Mouse (Mus musculus) Patski (cell line): ENCODE measurements around the gene Ccdc93. TPM values are rescaled to one million over a fixed set of nuclear protein-coding genes. Genes with fewer than 3 reads are reported as not detected.

ENCODE experiments used
- ATAC-seq: fragments of 100-300 bp; one replicate; pipeline ENCODE4 v1.8.0; 2021
- CTCF ChIA-PET: fragments of 350-600 bp; sonication (Branson Sonifier 250); formaldehyde crosslinking; loops from one replicate; lab custom pipeline; 2022; ENCODE audit warnings: inconsistent platforms; lab: Charles Lee
- POLR2A ChIA-PET: fragments of 350-600 bp; sonication (Branson Sonifier 250); formaldehyde crosslinking; loops from one replicate; lab custom pipeline; 2022; ENCODE audit warnings: antibody characterized with exemption, inconsistent platforms; lab: Charles Lee
- DNase-seq: peaks from one replicate; pipeline ENCODE4 v3.0.0-alpha.2; 2011; ENCODE audit warnings: low read depth, low spot score
- H3K27me3 ChIP-seq: fragments of 371-371 bp; one replicate; pipeline ENCODE4 v1.5.1; 2021
- CTCF ChIP-seq: fragments of 100-300 bp; IDR thresholded peaks from one replicate; pipeline ENCODE4 v1.5.1; 2021
- in situ Hi-C: fragments of 300-500 bp; cut with MboI; formaldehyde crosslinking; loops from 3 replicates; pipeline ENCODE4 v1.11.1; 2018; ENCODE audit warnings: low pct_unique_long_range_greater_than_20kb, mixed read lengths
- polyA plus RNA-seq: library from polyadenylated mRNA; unstranded; gene quantifications from one replicate; pipeline ENCODE4 v1.2.3, GENCODE M21; 2021

The Ccdc93 gene
- polyA plus RNA-seq, 1 experiment from 2014 or later: 22.0 TPM

DNA sequence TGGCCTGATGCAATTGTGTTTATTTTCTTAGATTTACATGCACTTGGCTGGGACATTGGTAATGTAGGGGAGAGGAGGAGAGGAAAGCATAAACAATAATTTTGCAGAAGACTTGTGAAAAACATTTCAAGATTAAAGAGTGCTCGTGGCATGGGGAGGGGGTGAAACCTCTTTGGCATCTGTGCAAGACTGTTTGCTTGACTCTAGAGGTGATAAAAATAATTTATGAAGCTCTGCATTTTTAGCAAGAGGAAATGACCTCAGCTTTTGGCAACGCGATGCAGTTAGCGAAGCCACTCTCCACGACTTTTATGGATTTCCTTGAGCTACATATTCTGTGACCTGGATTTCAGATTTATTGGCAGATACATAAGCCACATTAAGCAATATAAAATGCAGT, 36.1 kb upstream of the Ccdc93 start:
- ATAC-seq (peak; percentile 33), DNase-seq (no peak)
- no peak for TF ChIP-seq CTCF
- no peaks in the 10 kb centered on the region for H3K27me3 ChIP-seq
- CTCF ChIA-PET: interaction anchor here (1.1 to 3.1 kb wide), 3 partner anchors 42 to 145 kb away, joined by 3 to 11 read pairs (median 3); no protein-coding TSS in a partner anchor
- in situ Hi-C loops: loop anchor here (5.0 kb wide), 2 partner anchors 67 to 142 kb away; no protein-coding TSS in a partner anchor
- POLR2A ChIA-PET: no interaction called here

DNA sequence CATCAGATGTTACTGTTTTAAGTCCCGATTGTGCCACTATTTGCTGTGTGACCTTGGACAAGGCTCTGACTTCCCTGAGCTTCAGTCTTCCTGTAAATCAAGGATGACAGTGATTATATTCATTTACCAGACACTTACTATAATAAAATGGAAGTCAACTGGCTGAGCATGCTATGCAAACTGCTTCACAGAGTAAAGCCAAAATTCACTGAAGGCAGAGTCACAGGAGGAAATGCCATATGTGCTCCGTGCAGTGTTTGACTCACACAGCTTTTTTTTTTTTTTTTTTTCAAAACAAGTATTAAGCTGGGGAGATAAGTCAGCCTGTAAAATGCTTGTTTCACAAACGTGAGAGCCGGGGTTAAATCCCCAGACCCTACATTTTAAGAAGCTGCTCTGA, 34.3 kb upstream of the Ccdc93 start:
- no peak for ATAC-seq
- no peaks in the 10 kb centered on the region for H3K27me3 ChIP-seq
- no peak for DNase-seq
- in situ Hi-C loops: loop anchor here (5.0 kb wide), 1 partner anchor 144 kb away; no protein-coding TSS in a partner anchor
- TF ChIP-seq CTCF: no peak
- POLR2A ChIA-PET: interaction anchor here (0.6 kb wide), 1 partner anchor 34 kb away, joined by 3 read pairs; no protein-coding TSS in a partner anchor
- CTCF ChIA-PET: interaction anchor here (1.7 kb wide), 1 partner anchor 74 kb away, joined by 5 read pairs; no protein-coding TSS in a partner anchor

DNA sequence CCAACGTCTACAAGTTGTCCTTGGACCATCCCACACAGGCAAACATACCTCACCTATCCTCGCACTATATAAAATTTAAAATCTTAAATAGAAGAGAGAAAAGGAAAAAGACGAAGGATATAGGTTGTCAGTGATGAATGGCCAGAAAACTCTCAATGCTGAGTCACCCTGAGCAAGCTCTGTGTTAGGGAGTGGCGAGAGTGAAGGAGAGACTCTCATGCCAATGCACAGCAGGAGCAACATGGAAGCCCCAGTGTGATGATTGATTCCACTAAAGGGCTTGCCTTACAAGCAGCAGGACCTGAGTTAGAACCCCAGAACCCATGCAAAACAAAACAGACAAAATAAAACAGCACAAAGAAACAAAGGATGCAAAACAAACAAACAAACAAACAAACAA, 32.6 kb upstream of the Ccdc93 start:
- H3K27me3 ChIP-seq: no peaks in the 10 kb centered on the region
- in situ Hi-C loops: loop anchor here (5.0 kb wide), 1 partner anchor 146 kb away; no protein-coding TSS in a partner anchor
- no peak for ATAC-seq
- ChIA-PET CTCF (interaction anchor here (0.6 to 1.4 kb wide), 2 partner anchors 36 to 149 kb away, joined by 3 to 9 read pairs; no protein-coding TSS in a partner anchor), POLR2A (interaction anchor here (2.0 kb wide), 1 partner anchor 70 kb away, joined by 9 read pairs; no protein-coding TSS in a partner anchor)
- no peak for TF ChIP-seq CTCF
- no peak for DNase-seq

DNA sequence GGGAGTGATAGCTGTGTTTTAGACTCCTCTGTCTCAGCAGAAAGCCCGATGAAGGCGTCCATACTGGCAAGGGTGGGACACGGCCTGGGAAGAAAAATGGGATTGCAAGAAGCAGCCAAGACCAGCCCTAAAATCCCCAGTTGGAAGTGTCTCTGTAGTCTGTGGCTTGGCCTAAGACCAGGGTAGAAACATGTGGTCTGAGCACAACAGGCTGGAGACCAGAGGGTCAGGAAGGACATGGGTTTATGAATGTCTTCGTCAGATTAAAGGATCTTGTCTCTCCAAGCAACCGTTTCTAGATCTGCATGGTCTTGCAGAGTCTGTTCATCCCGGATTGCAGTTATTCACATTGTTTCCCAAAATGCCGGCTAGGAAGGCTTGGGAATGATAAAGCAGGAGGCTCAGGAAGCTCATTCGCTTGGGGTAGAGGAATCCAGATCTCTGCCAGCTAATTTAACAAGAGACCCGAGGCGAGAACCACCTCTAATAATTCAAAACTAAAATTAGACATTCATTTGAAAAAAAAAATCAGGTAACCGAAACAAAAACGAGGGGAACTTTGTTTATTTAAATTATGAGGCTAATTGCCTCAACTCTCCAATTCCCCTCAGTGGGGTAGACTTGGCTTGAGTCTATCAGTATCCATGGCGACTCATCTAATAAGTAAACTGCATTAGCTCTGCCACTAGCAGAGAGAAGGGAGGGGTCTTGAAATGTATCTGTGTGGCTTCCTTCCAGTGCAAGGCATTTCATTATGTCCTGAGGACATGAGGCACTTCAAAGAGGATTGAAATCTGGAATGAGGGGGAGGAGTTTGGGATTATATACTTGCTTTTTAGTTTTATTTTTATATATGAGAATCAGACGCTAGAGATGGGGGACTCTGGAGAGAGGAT, 31.6 kb upstream of the Ccdc93 start:
- POLR2A ChIA-PET: interaction anchor here (1.0 to 2.0 kb wide), 2 partner anchors 69 to 71 kb away, joined by 3 to 9 read pairs; no protein-coding TSS in a partner anchor

DNA sequence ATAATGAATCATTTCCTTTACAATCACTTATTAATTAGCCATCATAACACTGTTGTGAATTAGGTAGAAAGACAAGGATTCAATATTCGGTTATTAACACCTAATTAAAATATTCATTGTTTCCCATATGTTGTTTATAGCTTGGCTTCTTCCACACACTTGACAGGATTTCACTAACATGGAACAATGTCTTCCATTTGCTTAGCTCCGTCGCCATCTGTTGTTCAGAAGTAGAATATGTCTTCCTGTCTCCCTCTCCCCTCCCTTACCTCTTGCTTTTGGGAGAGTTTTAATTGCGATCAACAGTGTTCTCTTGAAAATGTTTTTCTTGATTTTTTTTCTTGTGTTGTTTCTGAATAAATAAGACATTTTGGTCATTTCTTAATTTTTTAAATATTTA, 30.6 kb upstream of the Ccdc93 start:
- in situ Hi-C loops: loop anchor here (5.0 kb wide), 1 partner anchor 813 kb away; no protein-coding TSS in a partner anchor
- ChIA-PET POLR2A (interaction anchor here (0.6 kb wide), 1 partner anchor 153 kb away, joined by 3 read pairs; no protein-coding TSS in a partner anchor), CTCF (interaction anchor here (1.2 to 2.9 kb wide), 8 partner anchors 10 to 153 kb away, joined by 3 to 19 read pairs (median 3); no protein-coding TSS in a partner anchor)
- TF ChIP-seq CTCF: peak; percentile 75
- ATAC-seq (peak; percentile 57), DNase-seq (no peak)
- no peaks in the 10 kb centered on the region for H3K27me3 ChIP-seq

More for the DNA sequence above, 31.6 kb upstream of the Ccdc93 start:
- CTCF ChIA-PET: interaction anchor here (1.2 to 2.9 kb wide), 5 partner anchors 9 to 150 kb away, joined by 3 to 19 read pairs (median 5); no protein-coding TSS in a partner anchor
- DNase-seq (no peak), ATAC-seq (no peak)
- in situ Hi-C loops: loop anchor here (5.0 kb wide), 1 partner anchor 147 kb away; no protein-coding TSS in a partner anchor
- no peaks in the 10 kb centered on the region for H3K27me3 ChIP-seq
- no peak for TF ChIP-seq CTCF

DNA sequence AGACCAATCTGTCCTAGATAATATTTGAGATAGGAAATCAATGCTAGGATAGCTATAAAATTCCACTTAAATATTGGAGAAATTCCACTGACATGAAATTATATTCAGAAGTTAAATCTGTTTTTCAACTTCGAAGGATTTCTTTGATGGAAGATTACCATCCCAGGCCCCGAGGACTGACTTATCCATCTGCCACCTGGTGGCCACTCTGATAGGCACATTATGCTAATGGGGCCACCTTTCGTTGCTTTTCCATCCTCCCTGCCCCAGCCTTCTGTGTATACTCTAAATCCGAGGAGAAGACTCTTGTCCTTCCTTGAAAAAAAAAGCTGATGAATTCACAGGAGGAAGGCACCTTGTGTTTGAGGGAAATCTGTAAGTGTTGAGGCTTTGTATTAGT, 11.8 kb upstream of the Ccdc93 start:
- CTCF ChIA-PET: interaction anchor here (0.9 to 2.4 kb wide), 4 partner anchors 9 to 199 kb away, joined by 3 to 9 read pairs (median 3); partner anchors contain the start of gene Ccdc93

DNA sequence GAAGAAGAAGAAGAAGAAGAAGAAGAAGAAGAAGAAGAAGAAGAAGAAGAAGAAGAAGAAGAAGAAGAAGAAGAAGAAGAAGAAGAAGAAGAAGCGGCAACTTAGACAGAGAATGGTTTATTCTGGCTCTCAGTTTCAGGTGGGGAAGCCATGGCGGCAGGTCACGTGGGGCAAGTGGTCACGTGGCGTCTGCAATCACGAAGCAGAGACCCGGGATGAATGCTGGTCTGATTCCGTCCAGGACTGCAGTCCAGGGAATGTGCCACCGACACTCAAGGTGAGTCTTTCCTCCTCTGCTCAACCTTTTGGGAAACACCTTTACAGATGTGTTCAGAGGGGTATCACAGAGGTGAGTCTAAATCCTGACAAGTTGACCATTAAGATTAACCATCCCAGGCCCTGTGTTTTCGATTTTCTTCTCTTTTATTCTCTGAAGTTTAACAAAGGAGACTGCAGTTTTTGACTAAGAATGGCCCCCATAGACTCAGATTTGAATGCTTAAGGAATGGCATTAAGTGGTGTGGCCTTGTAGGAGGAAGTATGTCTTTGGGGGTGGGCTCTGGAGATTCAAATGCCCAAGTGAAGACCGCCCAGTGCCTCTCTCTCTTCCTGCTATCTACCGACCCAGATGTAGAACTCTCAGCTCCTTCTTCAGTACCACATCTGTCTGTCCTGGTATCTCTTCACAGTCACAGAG, 11.1 kb upstream of the Ccdc93 start:
- peaks cover 11% of the 10 kb centered on the region for H3K27me3 ChIP-seq
- ChIA-PET CTCF (interaction anchor here (1.2 to 2.4 kb wide), 2 partner anchors 10 to 26 kb away, joined by 3 to 9 read pairs; partner anchors contain the start of gene Ccdc93), POLR2A (no interaction called here)
- DNase-seq (no peak), ATAC-seq (no peak)
- no peak for TF ChIP-seq CTCF
- in situ Hi-C loops: no loop called here

More for the DNA sequence above, 11.8 kb upstream of the Ccdc93 start:
- in situ Hi-C loops: no loop called here
- ATAC-seq (no peak), DNase-seq (no peak)
- POLR2A ChIA-PET: no interaction called here
- peak; percentile 51 for TF ChIP-seq CTCF
- H3K27me3 ChIP-seq: peaks cover 15% of the 10 kb centered on the region

DNA sequence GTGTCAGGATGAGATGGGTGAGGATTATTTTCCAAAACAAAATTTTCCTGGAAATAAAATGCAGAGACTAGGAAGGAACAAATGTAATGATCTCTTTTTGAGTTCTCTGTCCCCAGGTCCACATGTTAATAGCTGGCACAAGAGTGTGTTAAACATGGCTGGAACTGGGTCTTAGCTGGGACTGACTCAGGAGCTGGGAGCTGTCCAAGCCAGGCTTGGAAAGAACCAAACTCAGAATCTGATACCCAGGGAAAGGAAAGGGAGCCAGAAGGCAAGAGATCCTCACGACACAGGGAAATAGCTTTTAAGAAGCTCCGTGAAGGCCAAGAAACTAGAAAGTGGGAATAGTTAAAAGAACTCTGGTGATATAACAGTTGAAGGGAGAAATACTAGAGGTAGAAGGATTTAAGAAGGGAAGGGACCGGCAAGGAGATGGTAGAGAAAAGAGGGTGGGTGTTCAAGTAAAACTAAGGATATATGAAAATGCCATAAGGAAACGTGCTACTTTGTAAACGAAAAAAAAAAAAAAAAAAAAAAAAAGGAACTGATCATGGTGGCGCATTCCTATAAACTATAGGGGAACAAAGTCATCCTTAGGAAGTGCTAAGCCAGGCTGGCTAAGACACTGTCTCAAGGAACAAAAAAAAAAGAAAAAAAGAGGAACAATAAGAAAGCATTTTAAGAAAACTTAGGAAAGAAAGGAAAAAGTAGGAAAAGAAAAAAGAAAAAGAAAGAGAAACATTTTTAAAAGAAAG, 489 bp upstream of the Ccdc93 start:
- ATAC-seq (no peak), DNase-seq (no peak)
- in situ Hi-C loops: no loop called here
- ChIA-PET POLR2A (interaction anchor here (0.6 to 1.0 kb wide), 3 partner anchors 13 to 34 kb away, joined by 3 read pairs; no protein-coding TSS in a partner anchor), CTCF (interaction anchor here (2.4 kb wide), 1 partner anchor 12 kb away, joined by 9 read pairs; no protein-coding TSS in a partner anchor)
- H3K27me3 ChIP-seq: no peaks in the 10 kb centered on the region
- no peak for TF ChIP-seq CTCF

DNA sequence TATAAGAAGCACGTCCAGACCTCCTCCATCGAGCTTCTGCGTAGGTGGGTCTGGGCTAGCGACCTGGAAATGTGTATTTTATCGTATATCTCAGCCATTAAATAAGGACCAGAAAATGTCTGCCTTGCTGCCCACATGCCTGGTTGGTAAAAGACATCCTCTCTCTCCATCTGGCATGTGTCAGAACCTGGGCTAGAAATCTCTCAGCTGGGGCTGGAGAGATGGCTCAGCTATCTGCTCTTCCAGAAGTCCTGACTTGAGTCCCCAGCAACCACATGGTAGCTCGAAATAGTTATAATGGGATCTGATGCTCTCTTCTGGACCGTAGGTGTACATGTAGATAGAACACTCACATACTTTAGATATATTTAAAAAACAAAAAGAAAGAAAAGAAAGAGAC, 5.1 kb downstream of the Ccdc93 start:
- ATAC-seq: no peak
- POLR2A ChIA-PET: no interaction called here
- no peak for TF ChIP-seq CTCF

More for the DNA sequence above, 5.1 kb downstream of the Ccdc93 start:
- in situ Hi-C loops: no loop called here
- no peak for DNase-seq
- H3K27me3 ChIP-seq: no peaks in the 10 kb centered on the region
- CTCF ChIA-PET: interaction anchor here (1.5 kb wide), 2 partner anchors 41 to 113 kb away, joined by 3 to 4 read pairs; no protein-coding TSS in a partner anchor
